In the genomic region with DNA sequence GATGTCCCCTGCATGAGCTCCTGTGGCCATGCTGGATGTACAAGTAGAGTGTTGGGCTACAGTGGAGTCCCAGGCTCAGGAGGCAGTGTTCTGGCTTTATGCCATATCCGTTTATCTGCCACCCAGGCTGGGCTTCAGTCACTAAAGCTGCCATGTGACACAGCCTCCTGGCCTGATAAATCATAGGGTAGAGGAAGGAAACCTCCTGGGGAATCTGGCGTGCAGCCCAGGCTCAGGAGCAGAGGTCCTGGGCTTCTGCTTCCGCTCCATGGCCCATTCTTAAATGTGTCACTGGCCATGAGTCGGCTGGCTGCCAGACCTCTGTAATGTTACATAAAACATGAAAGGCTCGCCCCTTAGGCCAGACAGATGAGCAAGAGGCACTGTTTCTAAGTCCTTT, we compare ENCODE assay signal across 8 mouse cellular contexts. TPM values are rescaled to one million over a fixed set of nuclear protein-coding genes. Genes with fewer than 3 reads are reported as not detected.
DNase-seq lines count a peak whose midpoint lies in the region; ATAC-seq and TF ChIP-seq lines count a peak whose summit lies in the region.

No protein-coding gene starts in this region.

- DNase-seq in MEL (ENCODE audit: low read depth, low spot score), result peak; percentile 98
- DNase-seq in adrenal gland, postnatal 25 days, result peak; percentile 92
- DNase-seq in frontal cortex, postnatal 36 days (ENCODE audit: low spot score in 2 of 2), result peak; percentile 36 to 42
- peak; percentile 72 for DNase-seq in hindbrain, embryonic 14.5 days (ENCODE audit: low spot score)
- DNase-seq in left cerebral cortex, adult 11 months (ENCODE audit: low spot score), result peak; percentile 37
- peak; percentile 44 for DNase-seq in mesoderm, embryonic 11.5 days (ENCODE audit: low read depth, low spot score)
- no peak for DNase-seq in embryo, embryonic 10.5 days (ENCODE audit: low spot score)

- peak overlapping the region; percentile 65 for H3K27ac ChIP-seq in MEL (ENCODE audit: control insufficient read depth, low read depth, low read length)
- H3K27ac ChIP-seq in hindbrain, embryonic 14.5 days, result no peak overlapping the region; the same call in 1 of the 2 replicates
- peak overlapping the region; percentile 81; the same call in 1 of the 2 replicates for H3K27ac ChIP-seq in stomach, embryonic 14.5 days (ENCODE audit: low read length)

- peaks cover 0 to 14% of the 10 kb centered on the region in 2 experiments; a peak in 2 of 4 replicates for H3K36me3 ChIP-seq in MEL (ENCODE audit: control insufficient read depth in 1 of 2, insufficient read depth in 2 of 2, low read length in 2 of 2)
- no peaks in the 10 kb centered on the region for H3K36me3 ChIP-seq in hindbrain, embryonic 14.5 days (replicated peaks; ENCODE audit: control insufficient read depth, insufficient read depth)
- H3K36me3 ChIP-seq in stomach, embryonic 14.5 days (ENCODE audit: control insufficient read depth, insufficient read depth, low read length), result no peaks in the 10 kb centered on the region

- TF ChIP-seq EP300 in MEL (IDR thresholded peaks at IDR 0.05; ENCODE audit: low read depth in 1 of 2, low read length in 2 of 2), result peak; percentile 99

- TF ChIP-seq POLR2A in MEL (IDR thresholded peaks at IDR 0.05; ENCODE audit: control insufficient read depth in 1 of 2, insufficient read depth in 1 of 2, low read depth in 1 of 2, low read length in 2 of 2, poor library complexity in 1 of 2), result no peak

- no peaks in the 10 kb centered on the region for H3K9me3 ChIP-seq in MEL (replicated peaks; ENCODE audit: insufficient read depth, low read length)
- 0 out of 2 replicates have a peak, but pooled peaks cover 6% of the 10 kb centered on the region for H3K9me3 ChIP-seq in hindbrain, embryonic 14.5 days (ENCODE audit: control insufficient read depth, low read length)
- H3K9me3 ChIP-seq in stomach, embryonic 14.5 days (ENCODE audit: control insufficient read depth, low read depth, low read length), result no peaks in the 10 kb centered on the region; the same call in 1 of the 2 replicates

- 27% methylated on average over 5 of the region's 5 CpGs for WGBS in hindbrain, embryonic 14.5 days
- WGBS in stomach, embryonic 14.5 days, result 28% methylated on average over 5 of the region's 5 CpGs

- no peak overlapping the region for H3K4me3 ChIP-seq in MEL (ENCODE audit: control insufficient read depth in 1 of 2, insufficient read depth in 1 of 2, low read depth in 2 of 2, low read length in 2 of 2)
- no peak overlapping the region for H3K4me3 ChIP-seq in hindbrain, embryonic 14.5 days (replicated peaks; ENCODE audit: low read length)
- no peak overlapping the region for H3K4me3 ChIP-seq in stomach, embryonic 14.5 days (ENCODE audit: low read depth, low read length)

- H3K9ac ChIP-seq in MEL (ENCODE audit: control insufficient read depth, low read depth, low read length, poor library complexity, severe bottlenecking), result 0 out of 2 replicates have a peak overlapping the region, but pooled peaks have one; percentile 13
- no peak overlapping the region for H3K9ac ChIP-seq in hindbrain, embryonic 14.5 days
- H3K9ac ChIP-seq in stomach, embryonic 14.5 days (replicated peaks; ENCODE audit: low read depth, low read length), result no peak overlapping the region

- no peak; a peak in 1 of 6 replicates for TF ChIP-seq CTCF in MEL (IDR thresholded peaks at IDR 0.05 in 2 of 3, conservative IDR thresholded peaks at IDR 0.05 in 1 of 3; ENCODE audit: control insufficient read depth in 1 of 3, insufficient read depth in 1 of 3, low read depth in 2 of 3, low read length in 3 of 3, poor library complexity in 1 of 3, severe bottlenecking in 1 of 3)

- no peaks in the 10 kb centered on the region for H3K79me2 ChIP-seq in MEL (ENCODE audit: control insufficient read depth, insufficient read depth, low read length, poor library complexity)

- H3K4me1 ChIP-seq in MEL (ENCODE audit: control insufficient read depth in 1 of 2, insufficient read depth in 2 of 2, low read length in 2 of 2), result peaks cover 9 to 26% of the 10 kb centered on the region in 2 experiments
- peaks cover 14% of the 10 kb centered on the region for H3K4me1 ChIP-seq in hindbrain, embryonic 14.5 days (replicated peaks; ENCODE audit: control insufficient read depth, insufficient read depth, low read length)
- H3K4me1 ChIP-seq in stomach, embryonic 14.5 days (ENCODE audit: control insufficient read depth, insufficient read depth, low read length), result peaks cover 32% of the 10 kb centered on the region

- no peak for TF ChIP-seq RAD21 in MEL (IDR thresholded peaks at IDR 0.05; ENCODE audit: low read depth, low read length)

- no peak overlapping the region for H3K4me2 ChIP-seq in hindbrain, embryonic 14.5 days (replicated peaks)
- no peak overlapping the region for H3K4me2 ChIP-seq in stomach, embryonic 14.5 days (replicated peaks; ENCODE audit: low read depth, low read length)

- peak; percentile 77 for ATAC-seq in hindbrain, embryonic 14.5 days (ENCODE audit: low FRiP score)
- peak; percentile 63 for ATAC-seq in stomach, embryonic 14.5 days (ENCODE audit: insufficient number of reproducible peaks, insufficient read depth, low FRiP score, low read depth)

- no peaks in the 10 kb centered on the region for H3K27me3 ChIP-seq in MEL (ENCODE audit: control insufficient read depth in 1 of 2, insufficient read depth in 2 of 2, low read length in 2 of 2)
- no peaks in the 10 kb centered on the region for H3K27me3 ChIP-seq in hindbrain, embryonic 14.5 days (ENCODE audit: control insufficient read depth, insufficient read depth, low read length)
- no peaks in the 10 kb centered on the region for H3K27me3 ChIP-seq in stomach, embryonic 14.5 days (ENCODE audit: control insufficient read depth, insufficient read depth, low read length)

TF ChIP-seq in MEL, 35 proteins besides CTCF, POLR2A, EP300 and RAD21 (continues in another document):
- TF ChIP-seq MAX (IDR thresholded peaks at IDR 0.05; ENCODE audit: low read length), result peak; percentile 80
- no peak; the same call in 1 of the 2 replicates for TF ChIP-seq JUND (IDR thresholded peaks at IDR 0.05; ENCODE audit: low read depth, low read length)
- peak; percentile 84 for TF ChIP-seq MXI1 (IDR thresholded peaks at IDR 0.05; ENCODE audit: low read depth, low read length)
- TF ChIP-seq MYB (IDR thresholded peaks at IDR 0.05; ENCODE audit: low read depth, low read length), result peak; percentile 91
- peak; percentile 94 for TF ChIP-seq RCOR1 (IDR thresholded peaks at IDR 0.05; ENCODE audit: low read depth, low read length)
- no peak for TF ChIP-seq ZC3H11A (IDR thresholded peaks at IDR 0.05; ENCODE audit: low read depth, low read length)
- no peak for TF ChIP-seq E2F4 (IDR thresholded peaks at IDR 0.05; ENCODE audit: borderline replicate concordance, low read depth, low read length)
- TF ChIP-seq HCFC1 (IDR thresholded peaks at IDR 0.05; ENCODE audit: low read depth, low read length), result no peak
- no peak for TF ChIP-seq ZKSCAN1 (IDR thresholded peaks at IDR 0.05; ENCODE audit: low read depth, low read length)
- TF ChIP-seq CHD2 (IDR thresholded peaks at IDR 0.05; ENCODE audit: low read length), result 0 out of 2 replicates have a peak, but pooled peaks have one; percentile 15
- peak; percentile 85 for TF ChIP-seq SIN3A (IDR thresholded peaks at IDR 0.05; ENCODE audit: low read length)
- TF ChIP-seq MAFK (IDR thresholded peaks at IDR 0.05; ENCODE audit: borderline replicate concordance, low read depth, low read length), result 0 out of 2 replicates have a peak, but pooled peaks have one; percentile 40
- TF ChIP-seq MAZ (IDR thresholded peaks at IDR 0.05; ENCODE audit: low read depth, low read length), result no peak; the same call in 1 of the 2 replicates
- peak; percentile 97 for TF ChIP-seq GATA1 (IDR thresholded peaks at IDR 0.05; ENCODE audit: low read depth, low read length)
- no peak for TF ChIP-seq ZNF384 (IDR thresholded peaks at IDR 0.05; ENCODE audit: low read depth, low read length)
- TF ChIP-seq POLR2AphosphoS2 (IDR thresholded peaks at IDR 0.05; ENCODE audit: low read length), result no peak
- no peak for TF ChIP-seq UBTF (IDR thresholded peaks at IDR 0.05; ENCODE audit: borderline replicate concordance, insufficient read depth, low read depth, low read length)
- TF ChIP-seq CHD1 (IDR thresholded peaks at IDR 0.05; ENCODE audit: low read depth, low read length), result no peak
- no peak for TF ChIP-seq MEF2A (IDR thresholded peaks at IDR 0.05; ENCODE audit: extremely low read depth, insufficient replicate concordance, low read depth, low read length, poor library complexity, severe bottlenecking)
- TF ChIP-seq TAL1 (IDR thresholded peaks at IDR 0.05; ENCODE audit: low read length), result peak; percentile 96
- 0 out of 4 replicates have a peak, but pooled peaks of 1 of the 2 experiments have one; percentile 34 for TF ChIP-seq USF2 (IDR thresholded peaks at IDR 0.05; ENCODE audit: borderline replicate concordance in 1 of 2, insufficient read depth in 1 of 2, low read depth in 1 of 2, low read length in 2 of 2)
- no peak for TF ChIP-seq NELFE (IDR thresholded peaks at IDR 0.05; ENCODE audit: low read depth, low read length)
- TF ChIP-seq ELF1 (IDR thresholded peaks at IDR 0.05; ENCODE audit: low read depth, low read length), result peak; percentile 52; the same call in 1 of the 2 replicates
- TF ChIP-seq TBP (IDR thresholded peaks at IDR 0.05; ENCODE audit: low read depth, low read length), result peak; percentile 87
- no peak for TF ChIP-seq NRF1 (IDR thresholded peaks at IDR 0.05; ENCODE audit: insufficient read depth, low read depth, low read length, poor library complexity, severe bottlenecking)
- TF ChIP-seq GABPA (IDR thresholded peaks at IDR 0.05; ENCODE audit: low read depth, low read length), result no peak
- TF ChIP-seq USF1 (IDR thresholded peaks at IDR 0.05; ENCODE audit: low read depth, low read length), result peak; percentile 91

RNA-seq across cellular contexts. Expression of a gene that starts 31.3 kb away (rescaled TPM):
- not detected in 2 replicates for total RNA-seq in MEL (2012; rRNA removed)
- polyA plus RNA-seq in MEL (2012; ENCODE audit: insufficient read depth in 1 of 2, insufficient read length in 2 of 2, low read depth in 1 of 2, low replicate concordance in 2 of 2, missing spikeins in 1 of 2), result under 1 TPM in 1 of 2 experiments, not detected in 1; 0.06 TPM
- not detected in 2 replicates for total RNA-seq in adrenal gland, postnatal 25 days (2021)
- polyA plus RNA-seq in hindbrain, embryonic 14.5 days (2014; fragmentation: Nextera tagmentation; extraction: Ambion mirVana), result not detected in 2 replicates
- polyA plus RNA-seq in stomach, embryonic 14.5 days (2014; fragmentation: Nextera tagmentation; extraction: Ambion mirVana), result not detected in 2 replicates

RNA-seq across cellular contexts. Expression of a gene that starts 36.7 kb away (rescaled TPM):
- total RNA-seq in MEL (2012; rRNA removed), result not detected in 2 replicates
- not detected for polyA plus RNA-seq in MEL (2012; ENCODE audit: insufficient read depth in 1 of 2, insufficient read length in 2 of 2, low read depth in 1 of 2, low replicate concordance in 2 of 2, missing spikeins in 1 of 2)
- total RNA-seq in adrenal gland, postnatal 25 days (2021), result 99.3 and 166 TPM in 2 replicates
- 34.7 and 36.2 TPM in 2 replicates for polyA plus RNA-seq in hindbrain, embryonic 14.5 days (2014; fragmentation: Nextera tagmentation; extraction: Ambion mirVana)
- polyA plus RNA-seq in stomach, embryonic 14.5 days (2014; fragmentation: Nextera tagmentation; extraction: Ambion mirVana), result 67.7 and 68.7 TPM in 2 replicates

Comparison
In these comparisons a context has a peak if more than half of its experiments do, and no peak if none do; other contexts are left out.
1. RNA of a gene that starts 36.7 kb away (polyA plus RNA-seq): 67.7 to 68.7 TPM in stomach, embryonic 14.5 days and 34.7 to 36.2 TPM in hindbrain, embryonic 14.5 days; not detected in MEL; every median in the first group is over 10 times any median in the second.